Mouse (Mus musculus) urinary bladder, postnatal 4 days (tissue): ENCODE measurements around the gene Cbfb.
A peak's percentile ranks its signal among the peaks of the same experiment; 100 is the strongest.
"Not testable (repeated sequence)": the region's sequence is repeated elsewhere in the genome, so short reads cannot be mapped to it uniquely, and the experiment has no call there.

Source experiments
- DNase-seq, 2 experiments: peaks; one replicate each; pipeline ENCODE4 v3.0.0; 2021 to 2022; ENCODE audit warnings: low spot score in 2 of 2

Cbfb gene

GRCm38 (mm10) chr8:105170381-105171115 lies at the start of gene Cbfb:
Gene Cbfb (plus strand): TSS chr8:105170674.
- peak; percentile 97 for DNase-seq

GRCm38 (mm10) chr8:105129864-105130263 lies 40.6 kb upstream of the Cbfb start:
- no peak for DNase-seq

DNA sequence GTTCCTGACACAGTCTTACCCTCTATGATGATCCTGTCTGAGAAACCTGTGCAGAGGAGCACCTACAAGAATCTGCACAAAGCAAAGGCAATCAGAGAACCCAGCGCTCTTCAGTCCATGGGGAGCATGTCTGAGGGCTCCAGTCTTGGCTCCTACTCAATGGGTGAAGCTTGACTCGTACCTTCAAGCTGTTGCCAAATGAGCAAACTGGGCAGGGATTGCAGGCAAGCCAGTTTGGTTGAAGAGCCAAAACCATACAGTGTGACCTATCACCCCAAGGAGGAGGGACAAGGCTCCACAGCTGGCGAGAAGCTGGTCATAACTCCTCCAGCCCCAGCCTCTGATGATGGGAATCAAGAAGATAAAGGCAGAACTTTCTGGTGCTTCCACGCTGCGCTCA lies 39.0 kb upstream of the Cbfb start, which contains the start of gene Ces4a:
Gene Ces4a, plus strand, starts transcription at position 292 of the 400 bp plus-strand sequence.
- no peak for DNase-seq

DNA sequence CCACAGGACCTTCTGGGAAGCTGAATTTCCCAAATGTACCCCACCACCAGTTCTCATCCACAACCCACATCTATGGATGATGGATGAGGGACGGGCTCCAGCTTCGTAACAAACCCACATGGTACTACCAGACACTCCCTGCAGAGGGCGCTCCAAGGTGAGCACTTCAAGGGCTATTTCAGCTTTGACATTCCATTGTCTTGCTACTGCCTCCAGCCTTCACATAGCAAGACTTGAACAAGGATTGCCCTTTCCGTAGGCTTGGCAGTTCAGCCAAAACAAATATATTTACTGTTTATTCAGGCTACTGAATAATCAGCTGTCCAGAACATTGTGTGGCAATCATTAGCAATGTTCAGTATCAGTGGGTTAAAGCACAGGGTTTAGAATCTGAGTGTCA lies 32.1 kb upstream of the Cbfb start:
- DNase-seq, result peak; percentile 36 to 74

DNA sequence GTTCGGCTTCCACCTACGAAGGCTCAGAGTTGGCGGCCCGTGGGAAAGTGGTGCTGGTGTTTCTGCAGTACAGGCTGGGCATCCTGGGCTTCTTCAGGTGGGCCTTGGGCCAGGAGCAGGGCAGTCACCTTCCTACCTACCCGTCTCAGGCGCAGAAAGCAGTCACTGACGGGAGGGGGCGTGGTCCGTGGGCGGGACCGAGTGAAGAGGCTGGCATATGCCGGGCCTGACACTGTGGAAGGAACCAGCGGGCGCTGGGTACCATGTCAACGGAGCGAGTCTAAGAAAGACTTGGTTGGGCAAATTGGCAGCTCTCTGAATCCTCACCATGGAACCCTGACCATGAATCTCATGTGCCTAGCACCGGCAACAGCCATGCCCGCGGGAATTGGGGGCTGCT lies 28.1 kb upstream of the Cbfb start:
- no peak for DNase-seq

- no peak for DNase-seq
These were observed 18.8 kb upstream of the Cbfb start for GRCm38 (mm10) chr8:105151654-105152053.

- peak; percentile 65 to 83 for DNase-seq
These were observed 17.7 kb upstream of the Cbfb start for GRCm38 (mm10) chr8:105152623-105153398.

DNA sequence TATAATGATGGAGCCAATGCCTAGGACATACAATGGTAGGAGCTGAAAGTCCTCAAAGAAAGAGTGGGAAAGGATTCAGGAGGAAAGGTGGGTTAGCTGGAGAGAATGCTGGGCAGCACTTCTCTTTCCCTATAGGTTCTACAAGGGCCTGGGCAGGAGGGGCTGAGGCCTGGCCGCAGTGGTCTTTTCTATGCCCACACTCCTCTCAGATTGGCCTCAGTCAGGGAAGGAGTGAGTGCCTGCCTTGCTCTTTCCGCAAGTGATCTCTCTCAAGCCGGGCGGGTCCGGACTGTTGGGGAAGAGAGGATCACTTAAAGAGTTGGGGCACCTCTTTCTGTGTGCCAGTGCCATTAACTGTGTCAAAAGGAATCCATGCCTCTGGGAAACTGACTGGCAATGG lies 16.2 kb upstream of the Cbfb start:
- no peak for DNase-seq

GRCm38 (mm10) chr8:105155091-105155745 lies 15.3 kb upstream of the Cbfb start:
- DNase-seq, result no peak

- DNase-seq, result no peak
These were observed 12.9 kb upstream of the Cbfb start for GRCm38 (mm10) chr8:105157555-105157954.

- DNase-seq, result no peak
These were observed 12.4 kb upstream of the Cbfb start for GRCm38 (mm10) chr8:105158084-105158483.

- DNase-seq, result no peak
These were observed 9.3 kb upstream of the Cbfb start for GRCm38 (mm10) chr8:105161121-105161652.

DNA sequence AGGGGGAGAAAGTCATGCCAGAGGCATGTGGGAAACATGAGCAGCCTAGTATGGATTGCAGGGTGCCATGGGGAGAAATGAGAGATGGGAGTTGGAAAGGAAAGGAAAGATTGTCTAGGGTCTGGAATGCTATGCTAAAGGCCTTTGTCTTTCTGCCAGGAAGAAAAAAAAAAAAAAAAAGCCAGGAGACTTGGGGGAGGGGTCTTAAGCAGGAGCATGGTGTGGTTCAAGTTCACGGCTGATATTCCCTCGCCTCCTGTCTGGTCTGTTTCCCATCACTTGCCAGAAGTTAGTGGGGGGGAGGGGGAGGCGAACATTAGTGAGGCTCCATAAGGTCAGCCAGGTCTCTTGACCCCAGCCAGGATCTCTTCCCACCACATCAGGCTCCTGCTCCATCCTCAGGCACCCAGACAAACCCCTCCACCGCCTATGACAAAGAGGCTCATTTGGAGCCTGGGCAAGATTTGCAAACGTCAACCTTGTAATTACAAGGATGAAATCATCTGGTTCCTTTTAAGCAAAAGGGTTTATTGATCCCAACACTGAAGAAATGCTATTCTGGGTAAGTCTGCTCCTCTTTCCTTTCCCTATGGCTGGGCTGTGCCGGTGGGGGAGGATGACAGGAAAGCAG lies 6.1 kb upstream of the Cbfb start:
- no peak for DNase-seq

- DNase-seq, result no peak
These were observed 5.3 kb upstream of the Cbfb start for GRCm38 (mm10) chr8:105165191-105165590.

DNA sequence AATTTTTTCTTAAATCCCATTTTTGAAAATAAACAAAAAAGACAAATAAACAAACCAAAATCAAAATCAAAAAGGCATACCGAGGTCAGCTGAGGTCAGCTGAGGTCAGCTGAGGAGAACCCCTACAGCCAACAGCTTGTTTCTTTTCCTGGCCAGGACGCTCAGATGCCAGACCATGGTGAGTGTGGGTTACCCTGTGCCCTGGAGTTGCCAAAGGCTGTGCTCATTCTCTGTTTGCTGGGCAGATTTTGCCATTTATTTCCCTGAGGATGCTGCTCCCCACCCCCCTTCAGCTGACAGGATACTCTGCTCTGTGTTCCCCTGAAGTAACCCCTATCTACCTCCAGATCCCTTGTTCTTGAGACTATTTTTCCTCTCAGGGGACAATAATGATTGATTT lies 3.4 kb upstream of the Cbfb start:
- DNase-seq, result no peak

DNA sequence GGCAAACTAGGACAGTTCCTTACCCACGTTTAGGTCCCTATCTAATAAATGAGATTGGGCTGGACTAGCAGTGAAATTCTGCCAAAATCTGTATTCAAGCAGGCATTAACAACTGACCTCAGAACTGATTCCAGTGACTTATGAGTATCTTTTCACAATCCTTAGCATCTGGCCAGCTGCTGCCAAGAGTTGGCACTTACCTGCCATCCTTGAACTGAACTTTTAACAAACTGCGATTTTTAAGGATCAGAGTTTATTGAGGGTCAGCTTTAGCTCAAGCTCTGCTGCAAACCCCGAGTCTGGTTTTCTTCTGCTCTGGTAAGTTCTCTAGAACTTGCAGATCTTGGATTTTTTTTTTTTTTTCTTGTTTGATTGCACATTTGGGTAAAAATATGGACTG lies 892 bp upstream of the Cbfb start:
- no peak for DNase-seq

GRCm38 (mm10) chr8:105170041-105170380 lies 463 bp upstream of the Cbfb start:
- DNase-seq, result no peak

DNA sequence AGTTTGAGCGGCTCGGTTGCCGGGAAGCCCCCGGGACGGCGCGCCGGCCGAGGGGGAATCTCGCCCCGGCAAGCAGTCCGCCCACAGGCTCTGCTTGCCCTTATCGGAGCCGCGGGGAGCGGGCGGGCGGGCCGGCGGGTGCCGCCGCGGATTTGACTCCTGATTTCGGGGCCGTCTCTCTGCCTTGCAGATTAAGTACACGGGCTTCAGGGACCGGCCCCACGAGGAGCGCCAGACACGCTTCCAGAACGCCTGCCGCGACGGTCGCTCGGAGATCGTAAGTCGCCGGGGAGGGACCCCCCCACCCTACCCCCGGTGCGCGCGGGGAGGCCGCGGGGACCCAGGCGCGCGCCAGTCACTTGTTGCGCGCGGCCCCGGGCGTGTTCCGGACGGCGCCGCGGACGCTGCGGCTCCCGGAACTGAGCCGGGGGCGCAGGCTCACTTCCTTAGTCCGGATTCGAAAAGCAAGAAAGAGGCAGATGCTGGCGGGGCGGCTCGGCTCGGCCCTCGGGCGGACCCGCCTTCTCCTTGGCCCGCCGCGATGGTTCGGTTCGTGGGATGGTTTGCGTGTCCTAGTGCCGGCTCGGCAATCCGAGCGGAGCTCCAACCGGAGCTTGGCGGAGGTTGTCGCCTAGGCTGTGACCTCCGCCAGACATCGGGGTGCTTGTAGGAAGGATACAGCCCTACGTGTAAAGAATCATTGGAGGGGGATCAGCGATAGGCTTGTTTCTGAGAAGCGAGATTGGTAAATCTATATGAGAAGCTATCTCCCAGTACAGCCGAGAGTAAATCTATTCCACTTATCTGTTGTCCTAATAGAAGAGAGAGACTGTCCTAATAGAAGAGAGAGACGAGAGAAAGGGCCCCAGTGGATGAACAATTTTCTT lies 885 bp downstream of the Cbfb start:
- DNase-seq, result peak; percentile 61 to 67

GRCm38 (mm10) chr8:105172003-105172362 lies 1.5 kb downstream of the Cbfb start:
- DNase-seq, result no peak

DNA sequence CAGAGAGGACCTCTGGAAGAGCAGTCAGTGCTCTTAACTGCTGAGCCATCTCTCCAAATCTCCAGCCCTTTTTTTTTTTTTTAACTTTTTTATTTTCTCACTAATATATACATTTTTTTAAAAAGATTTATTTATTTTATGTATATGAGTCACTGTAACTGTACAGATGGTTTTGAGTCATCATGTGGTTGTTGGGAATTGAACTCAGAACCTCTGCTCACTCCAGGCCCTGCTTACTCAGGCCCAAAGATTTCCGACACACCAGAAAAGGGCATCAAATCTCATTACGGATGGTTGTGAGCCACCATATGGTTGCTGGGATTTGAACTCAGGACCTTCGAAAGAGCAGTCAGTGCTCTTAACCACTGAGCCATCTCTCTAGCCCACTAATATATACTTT lies 4.8 kb downstream of the Cbfb start:
- DNase-seq, result not testable (repeated sequence)

DNA sequence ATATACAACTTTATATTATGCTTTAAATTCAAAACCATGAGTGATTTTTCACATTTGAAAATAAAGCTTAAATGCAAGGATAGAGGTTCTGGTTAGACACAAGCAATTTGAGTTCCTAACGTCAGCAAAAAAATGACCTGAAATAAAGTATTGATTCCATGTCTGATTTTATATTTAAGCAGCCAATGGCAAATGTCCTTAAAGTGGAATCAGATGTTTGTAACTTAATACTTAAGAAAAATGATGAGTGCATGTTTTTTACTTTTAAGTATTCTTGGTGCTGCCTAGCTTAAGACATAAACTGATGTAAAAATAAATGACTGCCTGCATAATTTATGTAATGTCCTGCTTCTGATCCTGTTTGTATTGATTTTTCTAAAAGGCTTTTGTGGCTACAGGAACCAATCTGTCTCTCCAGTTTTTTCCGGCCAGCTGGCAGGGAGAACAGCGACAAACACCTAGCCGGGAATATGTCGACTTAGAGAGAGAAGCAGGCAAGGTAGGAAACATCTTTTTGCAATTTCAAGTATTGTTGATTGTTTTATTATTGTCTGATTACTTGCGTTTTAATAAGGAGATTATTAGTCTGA lies 7.8 kb downstream of the Cbfb start:
- DNase-seq, result no peak
